Mouse (Mus musculus): Measurements from ENCODE around the gene Gsta2. TPM values are rescaled to one million over a fixed set of nuclear protein-coding genes. Genes with fewer than 3 reads are reported as not detected.
"Not testable (repeated sequence)": the region's sequence is repeated elsewhere in the genome, so short reads cannot be mapped to it uniquely, and the experiment has no call there.

Gene Gsta2
- polyA plus RNA-seq, 1 experiment from 2014 or later, result 0.18 TPM

GRCm38 (mm10) chr9:78377546-78377945 lies 22.0 kb upstream of the Gsta2 start:
- H3K4me2 ChIP-seq, result no peak overlapping the region
- 33% methylated on average over 8 of the region's 8 CpGs for WGBS (ENCODE audit: insufficient replicate concordance)
- no peaks in the 10 kb centered on the region for H3K9me3 ChIP-seq (replicated peaks)
- H3K4me3 ChIP-seq, result no peak overlapping the region
- no peaks in the 10 kb centered on the region for H3K36me3 ChIP-seq
- ATAC-seq, result no peak
- no peak overlapping the region for H3K9ac ChIP-seq
- H3K27ac ChIP-seq, result no peak overlapping the region
- peaks cover 53% of the 10 kb centered on the region for H3K27me3 ChIP-seq (replicated peaks)
- peaks cover 7% of the 10 kb centered on the region; the same call in 1 of the 2 replicates for H3K4me1 ChIP-seq

GRCm38 (mm10) chr9:78375486-78375885 lies 19.9 kb upstream of the Gsta2 start:
- Histone ChIP-seq H3K27me3 (replicated peaks) (peaks cover 50% of the 10 kb centered on the region), H3K36me3 (no peaks in the 10 kb centered on the region), H3K4me3 (no peak overlapping the region), H3K9ac (no peak overlapping the region), H3K27ac (no peak overlapping the region), H3K9me3 (replicated peaks) (no peaks in the 10 kb centered on the region), H3K4me1 (peaks cover 7% of the 10 kb centered on the region; the same call in 1 of the 2 replicates), H3K4me2 (no peak overlapping the region)
- ATAC-seq, result no peak
- 63% methylated on average over 4 of the region's 4 CpGs for WGBS (ENCODE audit: insufficient replicate concordance)

- 55% methylated on average over 1 of the region's 1 CpGs for WGBS (ENCODE audit: insufficient replicate concordance)
- ATAC-seq, result no peak
- no peak overlapping the region for H3K4me2 ChIP-seq
- no peak overlapping the region for H3K9ac ChIP-seq
- H3K36me3 ChIP-seq, result no peaks in the 10 kb centered on the region
- peaks cover 7% of the 10 kb centered on the region; the same call in 1 of the 2 replicates for H3K4me1 ChIP-seq
- no peaks in the 10 kb centered on the region for H3K9me3 ChIP-seq (replicated peaks)
- no peak overlapping the region for H3K4me3 ChIP-seq
- H3K27me3 ChIP-seq (replicated peaks), result peaks cover 44% of the 10 kb centered on the region
- H3K27ac ChIP-seq, result no peak overlapping the region
Observed at GRCm38 (mm10) chr9:78374885-78375389, 19.3 kb upstream of the Gsta2 start.

GRCm38 (mm10) chr9:78374397-78374796 lies 18.8 kb upstream of the Gsta2 start:
- Histone ChIP-seq H3K4me1 (peaks cover 7% of the 10 kb centered on the region; the same call in 1 of the 2 replicates), H3K27me3 (replicated peaks) (peaks cover 39% of the 10 kb centered on the region), H3K9me3 (replicated peaks) (no peaks in the 10 kb centered on the region), H3K4me2 (no peak overlapping the region), H3K27ac (no peak overlapping the region), H3K36me3 (no peaks in the 10 kb centered on the region), H3K4me3 (no peak overlapping the region), H3K9ac (no peak overlapping the region)
- WGBS (ENCODE audit: insufficient replicate concordance), result 41% methylated on average over 5 of the region's 5 CpGs
- ATAC-seq, result no peak

GRCm38 (mm10) chr9:78372827-78373504 lies 17.4 kb upstream of the Gsta2 start:
- ATAC-seq, result no peak
- Histone ChIP-seq H3K4me2 (no peak overlapping the region), H3K9me3 (replicated peaks) (no peaks in the 10 kb centered on the region), H3K4me1 (peaks cover 1% of the 10 kb centered on the region; the same call in 1 of the 2 replicates), H3K9ac (no peak overlapping the region), H3K27ac (no peak overlapping the region), H3K36me3 (no peaks in the 10 kb centered on the region), H3K4me3 (no peak overlapping the region), H3K27me3 (replicated peaks) (peaks cover 26% of the 10 kb centered on the region)
- 62% methylated on average over 10 of the region's 10 CpGs for WGBS (ENCODE audit: insufficient replicate concordance)

GRCm38 (mm10) chr9:78371441-78371840 lies 15.9 kb upstream of the Gsta2 start:
- Histone ChIP-seq H3K27me3 (replicated peaks) (peaks cover 12% of the 10 kb centered on the region; the same call in 1 of the 2 replicates), H3K4me1 (no peaks in the 10 kb centered on the region), H3K4me2 (no peak overlapping the region), H3K4me3 (no peak overlapping the region), H3K36me3 (no peaks in the 10 kb centered on the region), H3K9ac (no peak overlapping the region), H3K9me3 (replicated peaks) (no peaks in the 10 kb centered on the region), H3K27ac (no peak overlapping the region)
- WGBS (ENCODE audit: insufficient replicate concordance), result 75% methylated on average over 3 of the region's 3 CpGs
- no peak for ATAC-seq

- no peak overlapping the region for H3K9ac ChIP-seq
- H3K4me1 ChIP-seq, result peaks cover 3% of the 10 kb centered on the region; the same call in 1 of the 2 replicates
- no peaks in the 10 kb centered on the region for H3K9me3 ChIP-seq (replicated peaks)
- H3K27me3 ChIP-seq (replicated peaks), result peaks cover 9% of the 10 kb centered on the region; the same call in 1 of the 2 replicates
- no peak overlapping the region for H3K4me2 ChIP-seq
- no peak overlapping the region for H3K4me3 ChIP-seq
- H3K27ac ChIP-seq, result no peak overlapping the region
- WGBS (ENCODE audit: insufficient replicate concordance), result 77% methylated on average over 7 of the region's 7 CpGs
- no peak for ATAC-seq
- H3K36me3 ChIP-seq, result no peaks in the 10 kb centered on the region
Observed at GRCm38 (mm10) chr9:78369786-78370185, 14.2 kb upstream of the Gsta2 start.

GRCm38 (mm10) chr9:78369349-78369748 lies 13.8 kb upstream of the Gsta2 start:
- no peak for ATAC-seq
- no peak overlapping the region for H3K27ac ChIP-seq
- peaks cover 5% of the 10 kb centered on the region; the same call in 1 of the 2 replicates for H3K27me3 ChIP-seq (replicated peaks)
- H3K4me1 ChIP-seq, result peaks cover 3% of the 10 kb centered on the region; the same call in 1 of the 2 replicates
- WGBS (ENCODE audit: insufficient replicate concordance), result 77% methylated on average over 2 of the region's 2 CpGs
- no peaks in the 10 kb centered on the region for H3K9me3 ChIP-seq (replicated peaks)
- H3K4me2 ChIP-seq, result no peak overlapping the region
- H3K4me3 ChIP-seq, result no peak overlapping the region
- H3K36me3 ChIP-seq, result no peaks in the 10 kb centered on the region
- H3K9ac ChIP-seq, result no peak overlapping the region

GRCm38 (mm10) chr9:78368671-78369293 lies 13.2 kb upstream of the Gsta2 start:
- no peaks in the 10 kb centered on the region for H3K36me3 ChIP-seq
- no peak for ATAC-seq
- WGBS (ENCODE audit: insufficient replicate concordance), result 58% methylated on average over 3 of the region's 3 CpGs

GRCm38 (mm10) chr9:78367959-78368358 lies 12.4 kb upstream of the Gsta2 start, which contains the start of gene Dppa5a:
Gene Dppa5a (minus strand): TSS chr9:78368177.
- not testable (repeated sequence) for H3K4me1 ChIP-seq

More at GRCm38 (mm10) chr9:78368671-78369293, 13.2 kb upstream of the Gsta2 start:
- peaks cover 3% of the 10 kb centered on the region; the same call in 1 of the 2 replicates for H3K4me1 ChIP-seq
- no peak overlapping the region for H3K9ac ChIP-seq
- H3K9me3 ChIP-seq (replicated peaks), result no peaks in the 10 kb centered on the region
- H3K4me2 ChIP-seq, result no peak overlapping the region
- no peaks in the 10 kb centered on the region for H3K27me3 ChIP-seq (replicated peaks)
- H3K4me3 ChIP-seq, result no peak overlapping the region
- H3K27ac ChIP-seq, result no peak overlapping the region

GRCm38 (mm10) chr9:78365850-78366544 lies 10.4 kb upstream of the Gsta2 start:
- Histone ChIP-seq H3K4me2 (no peak overlapping the region), H3K36me3 (no peaks in the 10 kb centered on the region), H3K9ac (no peak overlapping the region), H3K4me1 (peaks cover 3% of the 10 kb centered on the region; the same call in 1 of the 2 replicates), H3K27me3 (replicated peaks) (no peaks in the 10 kb centered on the region), H3K27ac (no peak overlapping the region), H3K9me3 (replicated peaks) (no peaks in the 10 kb centered on the region), H3K4me3 (no peak overlapping the region)
- no peak for ATAC-seq
- WGBS (ENCODE audit: insufficient replicate concordance), result 43% methylated on average over 13 of the region's 13 CpGs

More at GRCm38 (mm10) chr9:78367959-78368358, 12.4 kb upstream of the Gsta2 start, which contains the start of gene Dppa5a:
- H3K4me3 ChIP-seq; ATAC-seq; H3K27me3 ChIP-seq (replicated peaks); H3K27ac ChIP-seq; H3K9ac ChIP-seq; H3K4me2 ChIP-seq; H3K36me3 ChIP-seq; H3K9me3 ChIP-seq (replicated peaks): not testable (repeated sequence)
- 72% methylated on average over 16 of the region's 16 CpGs for WGBS (ENCODE audit: insufficient replicate concordance)

Data from liver, embryonic 12.5 days (tissue).